Mouse (Mus musculus) effector memory CD4-positive, alpha-beta T cell, adult 5 months (primary cell): ENCODE results near the gene Tmem147. TPM values are rescaled to one million over a fixed set of nuclear protein-coding genes. Genes with fewer than 3 reads are reported as not detected.

Experiments
- polyA plus RNA-seq: library from polyadenylated mRNA; unstranded; fragments of 100-300 nt; shearing (Covaris generic); gene quantifications from one replicate; pipeline ENCODE4 v1.2.1, GENCODE M21; 2017

Tmem147 gene
- polyA plus RNA-seq: 51.5 TPM

DNA sequence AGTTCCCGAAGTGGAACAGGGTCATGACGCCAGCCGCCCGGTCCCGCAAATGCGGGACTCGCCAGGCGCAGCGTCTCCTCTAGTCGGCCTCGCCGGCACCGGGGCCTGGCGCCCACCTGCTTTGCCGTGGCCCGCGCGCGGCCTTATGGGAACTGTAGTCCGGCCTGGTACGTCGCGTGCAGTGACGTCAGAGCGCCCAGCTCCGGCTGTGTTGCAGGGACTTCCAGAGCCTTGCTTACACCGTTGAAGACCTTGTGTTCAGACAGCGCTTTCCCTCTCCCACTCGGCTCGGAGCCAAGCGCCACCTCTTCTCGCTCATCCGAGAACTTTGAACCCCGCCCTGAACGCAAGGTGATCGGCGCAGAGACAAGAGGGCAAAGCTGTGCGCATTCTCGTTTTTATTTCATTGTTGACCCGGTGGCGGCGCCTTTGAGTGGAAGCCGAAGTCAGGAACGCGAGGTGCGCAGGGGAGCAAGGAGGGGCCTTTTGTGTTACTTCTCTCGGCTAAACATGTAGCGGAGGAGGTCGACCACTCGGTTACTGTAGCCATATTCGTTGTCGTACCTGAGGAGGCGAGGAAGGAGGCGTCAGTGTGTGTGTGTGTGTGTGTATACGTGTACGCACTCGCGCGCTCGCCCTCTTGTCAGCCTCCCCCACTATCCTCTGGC lies at the start of gene Tmem147:
Gene Tmem147 (minus strand): TSS at position 145 of the 668 bp plus-strand sequence.

DNA sequence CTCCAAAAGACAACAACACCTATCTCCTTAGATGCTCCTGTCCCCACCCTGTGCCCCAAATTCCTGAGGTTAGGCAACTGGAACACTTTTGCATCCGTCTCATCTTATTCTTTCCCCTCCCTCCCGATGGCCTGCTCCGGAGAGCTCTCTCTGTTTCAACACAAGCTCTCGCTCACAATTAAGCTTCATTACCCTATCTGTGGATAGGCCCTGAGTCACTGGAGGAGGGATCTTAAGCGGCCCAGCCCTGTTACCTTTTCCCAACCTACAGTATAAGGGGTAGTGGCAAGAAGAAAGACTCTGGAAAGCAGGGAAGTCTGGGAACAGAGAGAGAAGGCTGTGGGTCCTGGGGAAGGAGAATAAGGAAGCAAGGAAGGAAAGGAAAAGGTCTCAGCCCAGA lies 34.1 kb upstream of the Tmem147 start, which contains the start of gene Dmkn:
Gene Dmkn (plus strand): TSS at position 301 of the 400 bp plus-strand sequence.

DNA sequence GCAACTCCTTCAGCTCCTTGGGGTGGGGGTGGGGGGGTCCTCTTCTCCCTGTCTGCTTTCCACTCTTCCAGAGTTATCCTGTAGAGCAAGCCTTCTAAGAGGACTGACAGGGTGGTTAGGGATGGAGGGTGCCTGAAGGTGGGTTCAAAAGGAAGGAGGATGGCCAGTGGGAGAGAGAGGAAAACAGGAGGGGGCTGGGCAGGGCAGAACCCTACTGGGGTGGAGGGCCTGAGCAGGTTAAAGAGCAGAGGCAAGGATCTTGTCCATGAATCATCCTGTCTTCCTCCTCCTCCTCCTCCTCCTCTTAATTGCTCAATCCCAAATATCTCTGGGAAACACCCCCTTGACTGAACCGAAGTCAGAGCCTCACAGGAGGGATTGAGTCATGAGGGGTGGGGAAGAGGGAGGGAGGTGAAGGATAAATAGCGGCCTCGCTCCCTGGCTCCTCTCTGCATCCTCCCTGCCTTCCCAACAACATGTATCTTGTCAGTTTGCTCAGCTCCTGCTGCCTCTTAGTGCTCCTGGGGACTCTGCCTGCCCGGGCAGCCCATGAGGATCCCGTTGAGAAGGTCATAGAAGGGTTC lies 21.8 kb upstream of the Tmem147 start, which contains the start of gene Sbsn:
Gene Sbsn (plus strand): TSS at position 386 of the 584 bp plus-strand sequence.

DNA sequence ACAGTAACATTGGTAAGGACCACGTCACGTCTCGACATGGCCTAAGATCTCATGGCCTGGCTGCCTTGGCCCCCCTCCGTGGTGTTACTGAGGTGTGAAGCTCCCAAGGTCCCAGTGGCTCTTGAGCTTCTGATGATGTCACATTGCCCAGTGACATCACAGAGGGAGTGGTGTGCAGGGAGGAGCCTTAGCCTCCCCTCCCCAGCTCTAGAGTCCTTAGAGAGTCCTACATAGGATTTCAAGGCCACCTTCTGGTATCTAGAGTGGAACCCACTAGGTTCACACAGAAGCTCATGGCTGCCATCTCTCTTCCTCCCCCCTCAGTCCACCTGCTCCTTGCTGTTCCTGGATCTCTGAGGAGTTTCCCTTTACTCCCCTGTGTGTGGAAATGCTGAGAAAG lies 14.3 kb upstream of the Tmem147 start, which contains the start of gene Gapdhs:
Gene Gapdhs (minus strand): TSS at position 65 of the 400 bp plus-strand sequence.

DNA sequence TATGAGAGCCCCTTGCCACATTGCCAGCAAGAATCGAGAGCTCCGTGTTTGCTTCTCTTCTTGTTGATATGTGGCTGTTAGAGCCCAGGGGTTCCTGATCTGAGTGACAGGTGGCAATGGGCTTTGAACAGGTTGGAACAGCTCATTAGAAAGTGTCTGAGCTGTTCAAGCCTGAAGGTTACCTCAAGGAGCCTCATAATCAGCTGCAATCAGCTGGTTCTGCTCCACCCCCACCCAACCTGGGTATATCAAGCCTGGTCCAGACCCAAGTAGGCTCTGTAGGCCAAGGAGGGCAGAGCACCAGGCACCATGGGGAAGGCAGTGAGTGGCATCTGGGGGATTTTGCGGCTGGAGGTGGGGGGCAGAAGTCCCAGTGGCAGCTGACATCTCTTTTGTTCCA lies 17.4 kb downstream of the Tmem147 start, which contains the start of gene Atp4a:
Gene Atp4a (plus strand): TSS at position 268 of the 400 bp plus-strand sequence.

DNA sequence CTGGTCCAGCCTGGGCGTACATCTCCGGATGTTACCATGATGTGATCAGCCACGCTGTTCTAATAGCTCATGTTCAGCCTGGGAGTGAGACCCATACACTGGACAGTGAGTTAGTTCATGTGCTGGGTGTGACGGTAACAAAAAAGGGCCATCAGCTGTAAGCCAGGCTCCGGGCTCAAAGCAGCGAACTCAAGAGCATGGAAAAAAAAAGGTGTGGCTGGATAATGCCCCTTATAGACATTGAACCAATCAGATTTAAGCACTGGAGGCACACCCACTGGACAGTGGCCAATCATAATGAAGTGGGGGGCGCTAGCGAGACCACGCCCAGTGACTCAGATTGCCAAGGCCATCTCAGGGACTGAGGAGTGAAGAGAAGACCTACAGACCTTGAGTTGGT lies 30.8 kb downstream of the Tmem147 start, which contains the start of gene 2200002J24Rik:
Gene 2200002J24Rik (plus strand): TSS at position 338 of the 400 bp plus-strand sequence.

Other genes with a start within 250 kb of the Tmem147 start
- not detected for gene Prodh2, start 235.9 kb downstream of the Tmem147 start, polyA plus RNA-seq
- gene Arhgap33, start 194.5 kb downstream of the Tmem147 start, polyA plus RNA-seq: 1.0 TPM
- 3.3 TPM for gene Hspb6, start 177.4 kb downstream of the Tmem147 start, polyA plus RNA-seq
- gene Proser3, start 177.2 kb downstream of the Tmem147 start, polyA plus RNA-seq: 3.3 TPM
- 48.0 TPM for gene Lin37, start 169.7 kb downstream of the Tmem147 start, polyA plus RNA-seq
- 84.8 TPM for gene U2af1l4, start 166.2 kb downstream of the Tmem147 start, polyA plus RNA-seq
- 57.8 TPM for gene Gm49396, start 166.2 kb downstream of the Tmem147 start, polyA plus RNA-seq
- gene Psenen, start 165.9 kb downstream of the Tmem147 start, polyA plus RNA-seq: 137 TPM
- 59.7 TPM for gene Igflr1, start 164.1 kb downstream of the Tmem147 start, polyA plus RNA-seq
- 14.0 TPM for gene Kmt2b, start 140.8 kb downstream of the Tmem147 start, polyA plus RNA-seq
- gene Zbtb32, start 130.6 kb downstream of the Tmem147 start, polyA plus RNA-seq: 12.8 TPM
- gene Upk1a, start 116.7 kb downstream of the Tmem147 start, polyA plus RNA-seq: 0.79 TPM
- 388 TPM for gene Cox6b1, start 103.4 kb downstream of the Tmem147 start, polyA plus RNA-seq
- gene Etv2, start 93.7 kb downstream of the Tmem147 start, polyA plus RNA-seq: not detected
- gene Rbm42, start 79.2 kb downstream of the Tmem147 start, polyA plus RNA-seq: 194 TPM
- 36.3 TPM for gene Haus5, start 64.5 kb downstream of the Tmem147 start, polyA plus RNA-seq
- 0.56 TPM for gene Pmis2, start 57.9 kb downstream of the Tmem147 start, polyA plus RNA-seq
- gene 2200002J24Rik, start 30.6 kb downstream of the Tmem147 start, polyA plus RNA-seq: not detected
- gene Atp4a, start 17.3 kb downstream of the Tmem147 start, polyA plus RNA-seq: not detected
- gene Gapdhs, start 14.1 kb upstream of the Tmem147 start, polyA plus RNA-seq: not detected
- gene Sbsn, start 21.9 kb upstream of the Tmem147 start, polyA plus RNA-seq: 0.17 TPM
- not detected for gene Dmkn, start 34.2 kb upstream of the Tmem147 start, polyA plus RNA-seq
- not detected for gene Krtdap, start 58.4 kb upstream of the Tmem147 start, polyA plus RNA-seq
- not detected for gene Ffar2, start 94.2 kb upstream of the Tmem147 start, polyA plus RNA-seq
- gene Ffar3, start 126.6 kb upstream of the Tmem147 start, polyA plus RNA-seq: not detected
- gene Ffar1, start 132.0 kb upstream of the Tmem147 start, polyA plus RNA-seq: 0.09 TPM
- gene Cd22, start 150.8 kb upstream of the Tmem147 start, polyA plus RNA-seq: 28.6 TPM
- not detected for gene Mag, start 185.3 kb upstream of the Tmem147 start, polyA plus RNA-seq
- gene Hamp2, start 195.1 kb upstream of the Tmem147 start, polyA plus RNA-seq: not detected
- not detected for gene Hamp, start 214.5 kb upstream of the Tmem147 start, polyA plus RNA-seq
- gene Usf2, start 227.3 kb upstream of the Tmem147 start, polyA plus RNA-seq: 10.7 TPM
- gene Lsr, start 243.9 kb upstream of the Tmem147 start, polyA plus RNA-seq: 7.7 TPM
- gene Fam187b, start 244.2 kb upstream of the Tmem147 start, polyA plus RNA-seq: 0.46 TPM